Mouse (Mus musculus) embryo, embryonic 9.5 days (tissue): ENCODE measurements at regions not wholly inside any gene's neighbourhood (a gene's known extent, or its start where the extent isn't known, plus 50 kb on each side); places are given as distances from the start of the nearest gene placed in this dataset.

Experiments
- DNase-seq: peaks from one replicate; pipeline ENCODE4 v3.0.0-alpha.2; 2017; ENCODE audit errors: extremely low spot score

DNA sequence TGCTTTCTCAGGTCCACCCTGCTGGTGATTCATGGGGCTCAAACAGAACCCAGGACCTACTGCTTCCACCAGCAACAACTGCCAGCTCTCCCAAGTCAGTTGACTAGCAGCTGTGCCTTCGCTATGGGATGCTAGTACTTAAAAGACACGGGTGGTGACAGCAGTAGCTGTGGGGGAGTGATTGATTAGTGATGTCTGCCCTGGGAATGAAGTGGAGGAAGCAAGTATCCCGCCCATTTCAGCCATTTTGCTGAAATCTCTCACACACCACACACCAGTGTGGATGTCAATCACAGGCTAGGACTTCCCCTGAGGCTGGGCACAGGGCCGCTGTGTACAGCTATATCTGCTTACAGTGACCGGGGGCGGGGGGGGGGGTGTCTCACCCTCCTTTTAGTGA lies 153.2 kb downstream of the Matn1 start:
- DNase-seq = peak; percentile 35

DNA sequence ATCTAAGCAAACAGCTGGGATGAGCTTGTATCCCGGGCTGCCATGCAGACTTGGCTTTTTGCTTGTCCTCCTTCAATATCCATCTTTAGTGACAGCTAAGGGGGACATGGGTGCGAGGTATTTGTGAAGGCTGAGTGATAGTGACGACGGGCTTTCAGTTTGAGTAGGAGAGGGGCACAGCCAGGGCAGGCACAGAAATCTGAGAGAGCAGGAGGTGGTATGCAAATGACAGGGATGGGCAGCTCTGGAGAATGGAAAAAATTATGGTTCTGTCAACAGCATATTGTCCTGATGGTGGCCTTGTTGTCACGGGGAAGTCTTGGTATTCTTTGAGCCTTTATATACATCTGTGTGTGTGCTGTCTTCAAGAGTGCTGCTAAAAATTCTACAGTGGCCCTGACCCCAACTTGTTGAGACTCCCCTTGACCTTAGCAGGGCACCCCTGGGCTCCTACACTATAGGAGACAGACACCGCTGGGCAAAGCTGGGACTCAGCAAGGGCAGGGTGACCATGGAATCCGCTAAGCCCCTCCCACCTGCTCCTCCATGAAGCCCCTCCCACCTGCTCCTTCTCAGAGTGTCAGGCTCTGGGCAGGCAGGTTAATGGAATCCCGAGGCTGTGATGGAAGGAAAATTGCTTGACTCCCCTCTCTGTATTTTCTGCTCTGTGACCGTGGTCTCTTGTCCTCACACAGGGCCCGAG lies 156.1 kb downstream of the Matn1 start:
- peak; percentile 52 for DNase-seq

DNA sequence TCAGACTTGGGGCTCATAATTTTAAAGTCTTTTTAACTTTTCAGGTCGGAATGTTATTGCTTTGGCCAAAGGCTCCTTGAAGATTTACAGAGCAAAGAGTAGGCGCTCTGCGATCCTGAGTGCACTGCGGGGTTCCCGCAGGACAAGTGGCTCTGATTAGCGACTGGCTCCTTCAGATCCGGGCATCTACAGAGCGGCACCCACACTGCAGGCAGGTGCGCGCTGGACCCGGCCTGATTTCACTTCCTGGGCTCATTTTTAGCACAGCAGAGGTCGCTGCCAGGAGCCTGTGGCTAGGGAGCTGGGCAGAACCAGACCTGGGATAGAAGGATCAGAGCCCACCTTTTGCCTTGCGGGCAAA lies 156.6 kb downstream of the Matn1 start:
- no peak for DNase-seq

DNA sequence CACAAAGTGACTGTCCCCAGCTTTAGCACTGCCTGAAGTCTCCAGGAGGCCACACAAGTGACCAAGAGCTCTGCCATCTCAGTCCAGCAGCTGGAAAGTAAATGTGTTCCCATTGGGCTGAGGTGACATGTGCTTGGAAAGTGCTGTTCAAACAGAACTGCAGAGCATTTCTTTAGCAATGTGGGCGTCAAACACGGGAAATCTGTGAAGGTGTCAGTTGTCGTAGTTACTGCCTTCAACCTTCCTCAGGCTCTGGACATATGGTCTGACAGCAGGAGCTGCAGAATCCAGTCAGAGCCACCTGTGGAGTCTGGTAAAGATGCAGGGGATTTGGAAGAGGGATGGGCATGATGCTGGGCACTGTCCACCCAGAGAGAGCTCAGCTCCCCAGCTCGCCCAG lies 158.0 kb downstream of the Matn1 start:
- no peak for DNase-seq

DNA sequence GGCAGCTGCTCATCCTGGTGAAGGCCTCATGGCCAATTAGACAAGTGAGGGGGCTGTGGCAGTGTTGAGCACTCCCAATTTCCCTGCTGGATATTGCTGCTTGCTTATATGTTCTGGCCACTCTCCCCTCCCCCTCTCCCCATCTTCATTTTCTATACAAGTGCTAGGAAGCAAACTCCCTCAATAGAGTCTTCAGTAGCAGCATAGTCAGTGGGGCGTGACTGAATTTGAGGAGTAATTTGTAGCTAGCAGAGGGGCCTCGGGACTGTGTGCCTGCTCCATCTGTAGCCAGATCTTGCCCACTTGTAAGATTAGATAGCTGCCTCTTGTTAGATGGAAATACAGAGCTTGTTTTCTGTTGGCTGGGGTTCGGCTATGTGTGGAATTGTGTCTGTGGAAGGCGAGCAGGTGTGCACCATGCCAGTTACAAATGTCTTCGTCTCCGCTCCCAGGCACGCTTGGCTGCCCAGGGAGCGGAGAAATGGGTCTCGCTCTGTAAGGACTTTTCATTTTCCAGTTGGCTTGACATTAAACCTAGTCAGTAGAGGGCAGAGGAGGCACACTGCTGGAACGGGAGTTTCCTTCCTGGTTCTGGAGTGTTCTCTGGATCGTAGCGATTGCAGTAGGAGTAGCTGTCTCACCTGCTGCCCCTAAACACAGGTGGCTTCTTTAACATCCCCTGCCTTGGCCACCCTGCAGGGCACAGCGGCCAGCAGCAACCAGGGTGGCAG lies 163.1 kb downstream of the Matn1 start:
- no peak for DNase-seq

DNA sequence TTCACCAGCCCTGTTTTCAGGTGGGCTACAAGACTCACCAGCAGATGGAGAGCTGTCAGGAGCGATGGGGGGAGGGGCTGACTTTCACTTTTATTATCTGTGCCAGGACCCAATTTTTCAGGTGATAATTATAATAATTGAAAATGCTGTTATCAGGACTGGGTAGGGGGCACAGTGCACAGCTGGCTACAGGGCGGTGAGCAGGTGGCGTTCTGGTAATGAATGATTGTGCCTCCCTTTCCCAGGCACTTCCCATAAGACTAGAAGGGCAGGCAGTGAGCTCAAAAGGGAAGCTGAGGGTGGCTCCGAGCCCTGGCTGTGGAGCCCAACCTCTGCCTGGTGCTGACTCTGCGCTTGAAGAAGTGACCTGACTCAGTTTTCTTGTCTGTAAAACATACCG lies 168.4 kb downstream of the Matn1 start:
- no peak for DNase-seq

DNA sequence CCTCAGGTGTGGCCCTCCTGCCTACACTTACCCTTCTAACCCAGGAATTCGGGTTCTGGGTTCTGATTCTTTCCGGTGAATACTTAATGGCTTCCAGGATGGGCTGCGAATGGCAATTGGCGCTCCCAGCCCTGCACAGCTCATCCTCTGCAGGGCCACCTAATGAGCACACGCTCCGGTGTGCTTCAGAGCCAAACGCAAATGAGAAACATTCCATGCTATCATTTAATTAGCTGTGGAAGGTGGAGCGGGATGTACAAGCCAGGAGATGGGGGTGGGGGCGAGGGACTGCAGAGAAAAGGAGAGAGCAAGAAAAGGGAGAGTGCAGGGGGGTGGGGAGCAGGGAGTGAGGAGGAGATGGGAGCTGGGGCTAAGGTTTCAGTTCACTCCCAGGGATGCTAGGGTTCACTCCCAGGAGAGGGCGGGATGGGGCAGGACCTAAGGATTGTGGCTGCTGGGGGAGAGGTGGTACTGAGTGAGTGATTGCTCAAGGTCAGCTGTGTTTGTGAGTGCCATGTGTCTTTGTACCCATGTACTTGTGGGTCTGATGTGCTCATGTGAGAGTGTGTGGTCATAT lies 169.6 kb downstream of the Matn1 start:
- no peak for DNase-seq

DNA sequence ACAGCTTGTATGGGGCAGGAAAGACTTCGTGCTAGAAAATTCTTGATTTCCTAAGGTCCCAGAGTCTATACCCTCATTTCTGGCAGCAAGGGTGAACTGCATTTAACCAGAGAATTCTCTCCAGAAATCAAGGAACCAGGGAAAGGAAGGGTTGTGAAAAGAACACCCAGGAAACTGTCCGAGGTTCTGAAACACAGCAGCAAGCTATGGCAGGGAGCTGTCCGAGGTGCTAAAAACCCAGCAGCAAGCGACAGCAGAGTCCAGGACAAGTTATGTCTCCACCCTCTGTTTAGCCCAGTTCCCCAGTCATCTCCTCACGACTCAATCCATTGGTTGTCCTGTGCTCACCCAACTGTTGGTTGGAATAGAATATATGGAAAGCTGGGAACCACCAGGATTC lies 171.1 kb downstream of the Matn1 start:
- peak; percentile 79 for DNase-seq

DNA sequence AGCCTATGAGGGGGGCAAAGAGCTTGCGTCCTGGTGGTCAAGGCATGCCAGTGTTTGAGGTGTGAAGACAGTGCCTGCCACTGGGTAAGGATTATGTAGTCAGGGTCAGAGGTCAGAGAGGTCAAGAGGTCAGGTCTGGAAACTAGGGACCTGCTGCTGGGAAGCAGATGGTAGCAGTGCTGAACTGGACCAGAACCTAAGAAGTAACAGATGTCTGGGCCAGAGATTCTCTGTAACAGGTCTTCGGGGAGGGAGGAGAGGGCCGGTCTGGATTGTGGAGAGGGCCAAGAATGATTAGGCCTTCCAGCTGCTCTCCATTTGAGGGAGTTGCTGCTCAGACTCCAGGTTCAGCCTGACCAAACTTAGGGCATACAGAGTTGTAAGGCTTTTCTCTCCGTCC lies 174.4 kb downstream of the Matn1 start:
- DNase-seq = peak; percentile 13

DNA sequence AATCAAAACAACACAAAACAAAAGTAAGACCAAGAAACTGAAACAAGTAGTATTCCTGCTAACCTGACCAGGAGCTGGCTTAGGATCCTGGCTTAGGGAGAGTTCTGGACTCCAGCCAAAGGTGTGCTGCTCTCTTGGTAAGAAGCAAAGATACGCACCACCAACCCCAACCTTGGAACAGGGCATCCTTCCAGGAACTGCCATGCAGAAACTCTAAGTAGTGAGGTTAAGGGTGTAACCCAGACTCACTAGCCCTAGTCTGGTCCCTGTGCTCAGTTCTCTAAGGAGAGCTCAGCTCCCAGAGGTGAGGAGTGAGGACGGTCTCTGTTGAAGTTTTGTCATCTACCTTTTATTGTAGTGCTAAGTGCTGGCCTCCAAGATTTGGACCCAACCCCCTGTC lies 175.4 kb downstream of the Matn1 start:
- DNase-seq = no peak

DNA sequence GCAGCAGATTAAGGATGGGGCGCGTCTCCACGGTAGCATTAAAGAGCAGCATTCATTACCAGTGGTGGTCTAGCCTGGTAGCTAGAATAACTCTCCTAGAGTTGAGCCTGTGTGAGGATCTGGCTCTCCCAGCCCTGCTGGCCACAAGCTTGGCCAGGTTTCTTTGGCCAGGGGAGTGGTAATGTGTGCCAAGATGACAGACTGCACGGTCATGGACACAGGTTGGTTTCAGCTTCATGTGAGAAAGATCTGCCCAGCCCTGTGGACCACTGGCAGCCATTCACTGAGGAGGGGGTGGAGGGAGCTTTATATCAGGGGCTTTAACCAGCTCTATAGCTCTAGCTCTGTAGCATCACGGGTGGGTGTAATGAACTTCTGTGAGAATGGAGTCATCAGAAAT lies 176.5 kb downstream of the Matn1 start:
- no peak for DNase-seq

DNA sequence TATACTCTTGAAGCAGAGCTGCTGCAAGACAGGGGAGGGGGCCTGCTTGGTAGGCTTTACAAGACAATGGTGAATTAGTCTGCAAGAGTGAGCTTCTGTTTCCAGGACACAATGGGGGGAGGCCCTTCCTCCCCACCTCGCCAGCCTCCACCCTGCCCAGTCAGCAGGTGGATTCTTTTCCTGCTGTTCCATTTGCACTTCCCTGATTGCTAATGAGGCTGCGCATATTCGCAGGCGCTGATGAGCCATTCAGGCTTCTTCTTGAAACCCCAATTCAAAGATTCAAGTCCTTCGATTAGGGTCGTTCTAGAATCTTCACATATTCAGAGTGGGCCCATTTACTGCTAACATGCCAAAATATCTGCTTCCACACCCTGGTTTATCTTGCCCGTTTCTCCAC lies 181.8 kb downstream of the Matn1 start:
- no peak for DNase-seq

DNA sequence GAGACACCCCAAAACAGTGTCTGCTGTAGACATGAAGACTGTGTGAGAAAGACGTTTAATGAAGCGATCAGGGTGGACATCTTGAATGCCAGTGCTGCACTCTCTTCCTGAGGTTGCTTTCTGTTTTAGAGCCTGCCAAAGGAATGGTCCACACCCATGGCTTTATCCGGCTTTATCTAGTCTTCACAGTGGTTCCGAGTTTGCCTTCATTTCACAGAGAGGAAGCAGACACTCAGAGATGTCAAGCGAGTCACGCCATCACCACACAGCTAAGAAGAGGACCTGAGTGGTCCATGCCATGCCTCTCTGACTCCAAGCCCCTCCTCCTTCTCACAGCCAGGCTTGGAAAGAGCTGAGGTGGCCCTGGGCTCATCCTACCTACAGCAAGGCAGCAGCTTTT lies 182.7 kb downstream of the Matn1 start:
- no peak for DNase-seq

DNA sequence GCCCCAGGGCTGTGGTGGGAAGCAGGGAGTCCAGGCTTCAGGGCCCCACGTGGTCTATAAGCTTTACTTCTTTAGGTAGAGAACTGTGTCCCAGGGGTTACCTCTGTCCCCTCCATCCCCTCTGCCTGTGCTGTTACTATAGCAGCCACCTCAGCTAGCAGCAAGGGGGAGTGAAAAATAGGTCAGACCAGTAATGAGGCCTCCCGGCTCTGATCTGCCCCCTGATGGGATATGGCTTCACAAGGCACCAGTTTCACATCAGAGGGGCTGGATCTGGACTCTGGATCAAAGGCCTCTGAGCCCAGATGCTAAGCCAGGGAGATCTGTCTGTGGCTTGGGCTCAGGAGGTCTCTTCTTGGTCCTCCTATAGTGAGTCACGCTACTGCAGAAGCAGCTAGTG lies 184.5 kb downstream of the Matn1 start:
- DNase-seq = no peak

DNA sequence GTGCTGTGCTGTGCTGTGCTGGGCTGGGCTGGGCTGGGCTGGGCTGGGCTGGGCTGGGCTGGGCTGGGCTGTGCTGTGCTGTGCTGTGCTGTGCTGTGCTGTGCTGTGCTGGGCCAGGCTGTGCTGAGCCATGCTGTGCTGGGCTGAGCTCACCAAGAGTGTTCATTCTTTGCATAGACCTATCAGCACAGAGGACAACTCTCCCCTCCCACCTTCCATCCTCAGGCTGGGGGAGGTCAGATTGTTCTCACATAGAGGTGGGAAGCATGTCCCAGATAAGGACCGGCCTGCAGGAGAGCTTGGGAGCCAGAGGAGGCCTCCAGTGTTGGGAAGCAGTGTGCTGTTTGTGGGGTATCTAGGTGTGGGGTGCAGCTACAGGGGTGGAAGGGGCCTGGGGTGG lies 188.0 kb downstream of the Matn1 start:
- no peak for DNase-seq

DNA sequence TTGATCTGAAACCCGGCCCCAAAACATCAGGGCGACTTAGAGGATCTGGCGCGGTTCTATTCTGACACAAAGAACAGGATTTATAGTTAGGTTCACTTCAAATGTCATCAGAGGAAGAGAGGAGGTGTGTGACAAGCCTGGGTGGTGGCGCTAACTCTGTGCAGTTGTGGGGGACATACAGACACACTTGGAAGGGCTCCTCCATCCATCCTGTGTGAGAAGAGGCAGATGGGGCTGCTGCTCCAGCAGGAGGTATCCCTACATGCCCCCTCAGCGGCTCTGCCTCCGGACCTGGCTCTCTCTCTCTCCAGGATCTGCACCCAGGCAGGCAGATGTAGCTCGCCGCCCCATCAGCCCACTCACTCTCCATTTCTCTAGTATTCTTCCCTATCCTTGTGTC lies 188.6 kb downstream of the Matn1 start:
- no peak for DNase-seq

DNA sequence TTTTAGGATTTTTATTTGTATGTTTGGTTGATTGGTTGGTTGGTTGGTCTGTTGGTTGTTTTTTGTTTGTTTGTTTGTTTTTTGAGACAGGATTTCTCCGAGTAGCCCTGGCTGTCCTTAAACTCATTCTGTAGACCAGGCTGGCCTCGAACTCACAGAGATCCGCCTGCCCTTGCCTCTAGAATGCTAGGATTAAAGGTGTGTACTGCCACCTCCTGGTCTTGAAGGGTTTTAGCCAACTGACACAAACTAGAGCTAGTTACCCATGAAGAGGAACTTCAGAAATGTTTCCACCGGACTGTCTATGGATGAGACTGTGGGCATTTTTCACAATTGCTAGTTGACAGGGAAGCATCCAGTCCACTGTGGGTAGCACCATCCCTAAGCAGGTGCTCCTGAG lies 191.7 kb downstream of the Matn1 start:
- no peak for DNase-seq

DNA sequence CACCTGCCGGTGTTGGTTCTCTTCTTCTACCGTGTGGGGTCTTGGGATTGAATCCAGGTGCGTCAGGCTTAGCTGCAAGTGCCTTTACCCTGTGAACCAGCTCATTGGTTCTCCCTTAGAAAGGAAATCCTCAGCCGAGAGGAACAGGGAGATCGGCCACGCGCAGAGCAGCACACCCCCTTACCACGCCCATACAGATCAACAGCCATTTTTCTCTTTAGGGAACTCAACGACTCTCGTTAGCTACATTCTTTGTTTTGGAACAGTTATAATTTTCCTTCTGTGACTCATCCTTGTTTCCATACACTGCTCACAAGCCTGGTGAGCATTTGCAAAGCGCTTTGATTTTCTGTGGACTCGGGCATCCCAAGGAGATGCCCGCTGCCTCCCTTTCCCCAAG lies 194.7 kb downstream of the Matn1 start:
- DNase-seq = no peak

DNA sequence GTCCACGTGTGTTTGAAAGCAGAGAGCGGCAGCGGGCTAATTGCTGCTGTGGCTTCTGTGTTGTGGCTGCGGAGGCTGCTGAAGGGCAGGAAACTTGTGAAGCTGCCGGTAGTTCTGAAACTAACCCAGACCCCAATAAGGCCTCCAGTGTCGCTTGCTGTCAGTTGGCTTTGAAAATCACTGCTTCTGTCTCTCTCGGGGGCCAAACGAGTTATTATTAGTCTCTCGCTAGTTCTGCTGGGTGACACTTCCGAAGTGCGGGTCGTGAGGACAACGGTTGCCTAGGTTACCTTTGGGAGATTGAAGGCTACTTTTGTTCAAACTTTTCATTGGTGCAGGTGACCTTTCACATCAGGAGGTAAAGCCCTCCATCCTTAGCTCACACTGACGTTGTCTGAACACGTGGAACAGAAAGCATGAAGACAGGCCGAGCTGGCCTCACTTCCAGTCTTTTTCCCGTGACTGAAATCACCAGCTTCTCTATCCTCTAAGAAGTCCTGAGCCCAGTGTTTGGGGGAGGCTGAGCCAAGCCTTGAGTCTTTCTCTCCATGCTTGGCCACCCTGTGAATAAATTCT lies 197.8 kb downstream of the Matn1 start:
- DNase-seq = no peak

DNA sequence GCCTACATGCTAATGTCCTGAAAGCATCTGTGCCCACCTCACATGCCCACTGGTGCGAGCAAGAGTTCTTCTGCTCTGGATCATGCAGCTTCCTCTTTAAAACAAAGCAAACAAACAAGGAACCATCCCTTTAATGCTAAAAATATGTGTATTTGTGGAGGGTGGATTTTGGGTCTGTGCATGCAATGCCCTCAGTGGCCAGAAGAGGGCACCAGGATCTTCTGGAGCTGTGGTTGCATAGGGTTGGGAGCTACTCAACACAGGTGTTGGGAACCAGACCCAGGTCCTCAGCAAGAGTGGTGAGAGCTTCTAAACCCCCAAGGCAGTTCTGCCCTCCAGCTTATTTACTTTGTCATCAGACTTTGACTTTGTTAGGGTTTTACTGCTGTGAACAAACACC lies 201.3 kb downstream of the Matn1 start:
- no peak for DNase-seq

DNA sequence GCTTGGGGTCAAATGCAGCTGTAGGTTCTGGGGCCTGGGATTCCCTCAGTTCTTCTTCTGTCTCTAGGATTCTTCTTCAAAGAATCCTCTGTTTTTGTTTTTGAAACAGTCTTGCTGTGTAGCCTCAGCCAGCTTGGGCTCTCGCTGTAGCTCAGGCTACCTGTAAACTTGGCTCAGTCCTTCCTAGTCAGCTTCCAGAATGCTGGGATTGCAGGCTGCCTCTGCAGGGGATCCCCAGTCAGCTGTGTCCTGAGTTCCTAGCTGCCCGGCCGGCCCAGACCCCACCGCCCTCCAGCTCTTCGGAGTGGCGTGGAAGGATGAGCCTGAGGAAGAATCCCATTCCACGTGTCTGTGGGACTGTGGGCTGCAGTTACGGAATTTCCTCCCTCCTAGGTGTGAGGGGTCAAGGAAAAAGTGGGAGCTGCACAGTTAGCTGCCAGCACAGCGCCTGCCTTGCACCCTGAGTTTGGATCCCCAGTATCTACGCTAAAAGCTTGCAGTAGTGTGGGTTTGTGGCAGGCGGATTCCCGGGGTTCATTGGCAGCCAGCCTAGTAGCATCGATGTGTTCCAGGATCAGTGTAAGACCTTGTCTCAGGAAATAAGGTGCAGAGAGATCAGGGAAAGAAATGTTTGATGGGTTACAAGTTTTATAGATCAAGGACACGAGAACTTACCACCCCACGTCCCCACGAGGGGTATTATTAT lies 204.0 kb downstream of the Matn1 start:
- no peak for DNase-seq

DNA sequence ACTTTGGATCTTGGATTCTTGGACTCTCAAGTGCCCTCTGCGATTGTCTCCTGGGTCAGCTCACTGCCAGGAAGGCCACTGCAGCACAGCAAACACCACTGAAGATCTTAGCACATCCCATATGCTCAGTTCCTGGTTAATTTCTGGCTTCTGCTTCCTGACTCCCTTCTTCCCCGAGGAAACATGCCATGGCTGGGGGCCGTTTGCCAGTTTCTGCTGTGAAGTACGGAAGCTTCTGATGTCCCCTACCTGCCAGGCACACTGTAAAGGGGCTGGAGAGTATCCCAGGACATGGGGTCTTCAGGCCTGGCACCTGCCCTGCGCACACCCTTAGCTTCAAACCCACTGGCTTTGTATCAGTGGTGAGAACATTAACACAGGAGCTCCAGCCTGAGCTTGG lies 205.3 kb downstream of the Matn1 start:
- no peak for DNase-seq

DNA sequence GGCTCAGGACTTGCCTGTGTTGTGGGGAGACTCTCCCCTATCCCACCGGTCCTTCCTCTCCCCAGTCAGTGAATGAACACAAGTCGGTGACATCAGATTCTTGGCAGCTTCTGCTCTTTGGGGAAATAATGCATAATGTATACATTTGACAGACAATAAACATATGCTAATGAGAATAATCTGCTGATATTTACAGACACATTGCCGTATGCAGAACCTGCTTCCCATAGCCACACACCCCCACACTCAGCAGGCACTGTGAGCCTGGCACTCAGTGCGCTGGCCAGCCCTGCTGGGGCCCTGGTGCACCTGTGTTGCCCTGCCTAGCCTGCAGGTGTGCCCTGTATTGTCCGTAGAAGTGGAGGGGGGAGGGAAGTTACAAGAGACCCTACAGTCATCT lies 215.5 kb downstream of the Matn1 start:
- no peak for DNase-seq
